Mouse (Mus musculus) CH12.LX (cell line): ENCODE measurements around the gene Akap12.

Experiments used
- CHD2 ChIP-seq: IDR thresholded peaks from 2 replicates; pipeline ENCODE4 v1.6.1; 2011; ENCODE audit warnings: low read length, improper control_type of control experiment
- CTCF ChIP-seq, 2 experiments: IDR thresholded peaks in 1 of 2; conservative IDR thresholded peaks in 1 of 2; 2 replicates each; pipeline ENCODE4 v1.5.1; 2011 to 2012; ENCODE audit warnings: low read depth in 2 of 2, low read length in 2 of 2, improper control_type of control experiment in 1 of 2, inconsistent platforms in 1 of 2, mild to moderate bottlenecking in 1 of 2, moderate library complexity in 1 of 2
- EP300 ChIP-seq: IDR thresholded peaks from 2 replicates; pipeline ENCODE4 v1.6.1; 2011; ENCODE audit warnings: low read length, improper control_type of control experiment
- GABPA ChIP-seq: IDR thresholded peaks from 2 replicates; pipeline ENCODE4 v1.6.1; 2012; ENCODE audit warnings: low read depth, low read length, improper control_type of control experiment, inconsistent platforms; ENCODE audit not compliant: insufficient replicate concordance
- HCFC1 ChIP-seq: IDR thresholded peaks from 2 replicates; pipeline ENCODE4 v1.6.1; 2012; ENCODE audit warnings: low read depth, mild to moderate bottlenecking, inconsistent platforms, low read length, improper control_type of control experiment
- POLR2A ChIP-seq: IDR thresholded peaks from 2 replicates; pipeline ENCODE4 v1.6.1; 2011; ENCODE audit warnings: low read depth, mild to moderate bottlenecking, improper control_type of control experiment, low read length

GRCm38 (mm10) chr10:4327716-4328115 lies 61.5 kb downstream of the Akap12 start:
- TF ChIP-seq GABPA, result no peak
- TF ChIP-seq CTCF (conservative IDR thresholded peaks at IDR 0.05 in 1 of 2, IDR thresholded peaks at IDR 0.05 in 1 of 2; ENCODE audit: low read depth in 2 of 2, low read length in 2 of 2), result no peak
- TF ChIP-seq POLR2A, result no peak
- TF ChIP-seq CHD2, result no peak
- TF ChIP-seq HCFC1, result no peak
- no peak for TF ChIP-seq EP300
